Comparison of ENCODE assay signal across 13 mouse cellular contexts in the genomic region with DNA sequence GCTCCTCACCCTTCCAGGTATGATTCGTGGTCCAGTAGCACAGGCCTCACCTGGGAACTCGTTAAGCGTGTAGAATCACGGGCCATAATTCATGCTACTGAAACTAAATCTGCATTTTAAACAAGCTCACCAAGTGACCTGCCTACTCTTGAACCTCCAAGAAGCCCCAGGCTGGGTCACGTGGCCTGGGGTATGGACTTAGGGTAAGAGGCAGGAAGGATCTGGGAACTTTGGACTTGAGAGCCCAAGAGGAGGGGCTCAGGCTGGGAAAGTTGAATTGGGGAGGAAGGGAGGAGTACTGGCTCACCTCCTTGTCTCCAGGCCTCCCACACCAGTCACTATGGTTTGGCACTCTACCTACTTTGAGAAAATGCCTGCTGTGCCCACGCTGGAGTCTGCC.
"Had no signal": no experiment of that assay in that cellular context is flagged by ENCODE, and none has a peak within 500 bp of the region (broad histone marks: within the 10 kb centered on the region; RNA-seq: fewer than 3 reads in every experiment).

No protein-coding gene starts in this region.

- ATAC-seq: intestine, embryonic 16.5 days; midbrain, embryonic 16.5 days had no signal

- H3K4me2 ChIP-seq: hindbrain, embryonic 15.5 days; limb, embryonic 13.5 days; midbrain, embryonic 12.5 days; neural tube, embryonic 13.5 days had no signal

- H3K36me3 ChIP-seq: hindbrain, embryonic 15.5 days; limb, embryonic 13.5 days; midbrain, embryonic 12.5 days; neural tube, embryonic 13.5 days had no signal

- H3K9me3 ChIP-seq: hindbrain, embryonic 15.5 days; limb, embryonic 13.5 days; midbrain, embryonic 12.5 days; neural tube, embryonic 13.5 days had no signal

- H3K27me3 ChIP-seq: hindbrain, embryonic 15.5 days; limb, embryonic 13.5 days had no signal

- H3K9ac ChIP-seq: hindbrain, embryonic 15.5 days; limb, embryonic 13.5 days; liver, embryonic 14.5 days; midbrain, embryonic 12.5 days; neural tube, embryonic 13.5 days had no signal

- H3K27ac ChIP-seq: hindbrain, embryonic 15.5 days; layer of hippocampus, adult 2 months; limb, embryonic 13.5 days; liver, embryonic 14.5 days; midbrain, embryonic 12.5 days; neural tube, embryonic 13.5 days had no signal

- DNase-seq: left cerebral cortex, postnatal 4 days; lung, adult 18-20 months; right cerebral cortex, postnatal 14 days; thymus, adult 2 months; thymus, postnatal 25 days had no signal

- H3K4me3 ChIP-seq: hindbrain, embryonic 15.5 days; layer of hippocampus, adult 2 months; limb, embryonic 13.5 days; midbrain, embryonic 12.5 days; neural tube, embryonic 13.5 days had no signal
